Mouse (Mus musculus): ENCODE measurements around the gene Ddx25.

Gene Ddx25

DNA sequence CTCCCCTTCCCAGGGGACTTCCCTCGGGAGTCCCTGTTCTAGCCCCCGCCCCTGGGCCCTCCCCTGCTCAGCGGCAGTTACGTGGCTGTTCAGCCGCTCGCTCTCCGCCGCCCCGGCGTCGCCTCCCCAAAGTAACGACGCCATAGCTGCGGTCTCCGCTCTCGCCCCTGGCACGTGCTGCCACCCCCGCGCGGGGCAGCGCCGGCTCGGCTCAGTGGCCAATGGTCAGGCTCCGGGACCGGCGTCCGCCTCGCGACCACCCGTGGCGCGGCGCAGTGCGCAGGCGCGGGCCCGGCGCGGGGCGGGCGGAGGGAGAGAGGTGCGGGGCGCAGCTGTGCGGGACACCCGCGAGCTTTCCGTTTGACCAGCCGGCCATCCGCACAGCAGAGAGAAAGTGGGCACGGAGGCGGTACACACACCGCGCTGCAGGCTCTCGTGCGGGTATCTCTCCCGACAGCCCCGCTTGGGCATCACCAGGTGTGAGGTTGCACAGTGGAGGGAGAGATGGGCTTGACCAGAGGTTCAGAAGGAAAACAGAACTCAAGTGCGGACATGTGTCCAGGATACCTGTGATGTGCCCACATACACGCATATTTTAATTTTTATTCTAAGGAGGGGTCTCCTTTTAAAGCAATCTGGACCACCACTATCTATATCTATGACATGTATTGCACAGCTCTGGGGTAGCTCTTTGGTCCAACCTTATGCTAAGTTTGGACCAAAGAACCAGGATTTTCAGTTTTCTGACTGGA, at the start of gene Ddx25, which contains the start of gene Pus3:
Gene Ddx25 (minus strand): TSS at position 272 of the 752 bp plus-strand sequence.
Gene Pus3 (plus strand): TSS at position 339 of the 752 bp plus-strand sequence.
- no peak for DNase-seq (ENCODE audit: low spot score)

DNA sequence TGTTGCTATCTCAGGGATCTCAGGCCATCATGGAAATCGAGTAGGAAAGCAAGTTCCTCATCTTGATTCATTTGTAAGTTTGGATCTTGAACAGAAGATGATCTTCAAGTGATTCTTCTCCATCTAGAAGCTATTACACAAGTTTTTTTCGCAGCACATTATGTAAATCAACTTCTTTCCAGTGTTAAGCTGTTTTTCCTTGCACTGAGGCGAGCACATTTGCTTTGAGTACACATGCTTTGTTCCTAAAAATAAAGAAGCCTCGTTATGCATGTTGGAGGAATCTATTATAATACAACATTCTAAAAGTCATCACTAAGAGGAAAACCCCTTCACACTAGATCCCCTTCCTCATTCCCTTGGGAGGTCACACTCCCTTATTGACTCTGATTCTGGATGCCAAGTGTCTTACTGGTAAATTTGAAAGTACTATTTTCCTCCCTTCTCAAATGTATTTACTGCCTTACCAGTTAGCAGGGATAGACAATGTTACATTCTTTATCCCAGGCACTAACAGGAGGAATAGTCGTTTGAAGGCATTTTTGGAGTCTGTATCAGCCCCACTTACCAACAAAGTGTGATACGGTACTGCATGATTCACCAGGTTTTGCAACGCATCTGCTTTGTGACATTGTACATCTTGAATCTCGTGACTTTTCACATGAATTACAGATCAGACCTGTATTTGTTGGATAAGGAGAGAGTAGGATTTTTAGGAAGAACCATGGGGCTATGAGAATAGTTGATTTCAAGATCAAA, 49.5 kb upstream of the Ddx25 start:
- no peak for DNase-seq (ENCODE audit: low spot score)

GRCm38 (mm10) chr9:35592903-35593302, 34.6 kb upstream of the Ddx25 start:
- peak; percentile 27 for DNase-seq (ENCODE audit: low spot score)

GRCm38 (mm10) chr9:35587674-35588073, 29.3 kb upstream of the Ddx25 start:
- no peak for DNase-seq (ENCODE audit: low spot score)

GRCm38 (mm10) chr9:35574416-35574815, 16.1 kb upstream of the Ddx25 start:
- DNase-seq (ENCODE audit: low spot score): no peak

DNA sequence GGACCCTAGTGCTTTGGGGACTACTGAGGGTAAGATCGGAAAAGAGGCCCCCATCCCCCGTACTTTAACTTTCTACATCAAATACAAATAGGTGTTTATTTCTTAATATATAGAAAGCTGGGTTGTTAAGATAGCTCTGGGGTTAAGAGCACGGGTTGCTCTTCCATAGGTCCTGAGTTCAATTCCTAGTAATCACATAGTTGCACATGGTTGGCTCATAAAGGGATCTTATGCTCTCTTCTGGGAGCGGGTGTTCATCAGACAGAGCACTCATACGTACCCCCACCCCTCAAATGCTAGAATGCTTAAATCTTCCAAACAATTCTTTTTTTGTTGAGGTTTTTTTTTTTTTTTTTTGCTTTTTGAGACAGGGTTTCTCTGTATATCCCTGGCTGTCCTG, 12.3 kb upstream of the Ddx25 start:
- no peak for DNase-seq (ENCODE audit: low spot score)

GRCm38 (mm10) chr9:35569571-35570534, 11.5 kb upstream of the Ddx25 start, which contains the start of the genes Pate2 and Hyls1:
Gene Pate2, plus strand, starts transcription at chr9:35570284.
Gene Hyls1, minus strand, starts transcription at chr9:35570398.
- DNase-seq (ENCODE audit: low spot score): peak; percentile 82

DNA sequence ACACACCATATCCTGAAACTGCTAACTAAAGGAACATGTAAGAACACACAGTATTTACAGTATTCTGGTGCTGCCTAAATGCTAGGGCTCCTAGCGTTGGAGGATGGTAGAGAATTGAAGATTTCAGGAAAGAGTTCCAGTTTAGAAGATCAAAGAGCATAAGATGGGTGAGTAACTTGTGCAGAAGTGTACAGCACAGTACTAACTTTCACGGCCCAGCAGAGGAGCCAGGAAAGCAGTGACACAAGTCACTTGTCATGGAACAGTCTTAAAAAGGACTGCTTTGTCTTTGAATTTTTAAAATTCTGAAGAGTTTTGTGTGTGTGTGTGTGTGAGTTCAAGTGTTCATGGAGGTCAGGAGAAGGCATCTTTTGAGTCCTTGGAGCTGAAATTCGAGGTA, 9.7 kb upstream of the Ddx25 start:
- no peak for DNase-seq (ENCODE audit: low spot score)

GRCm38 (mm10) chr9:35564536-35565240, 6.4 kb upstream of the Ddx25 start:
- DNase-seq (ENCODE audit: low spot score): no peak

GRCm38 (mm10) chr9:35561583-35561982, 3.3 kb upstream of the Ddx25 start:
- no peak for DNase-seq (ENCODE audit: low spot score)

GRCm38 (mm10) chr9:35561076-35561475, 2.7 kb upstream of the Ddx25 start:
- no peak for DNase-seq (ENCODE audit: low spot score)

DNA sequence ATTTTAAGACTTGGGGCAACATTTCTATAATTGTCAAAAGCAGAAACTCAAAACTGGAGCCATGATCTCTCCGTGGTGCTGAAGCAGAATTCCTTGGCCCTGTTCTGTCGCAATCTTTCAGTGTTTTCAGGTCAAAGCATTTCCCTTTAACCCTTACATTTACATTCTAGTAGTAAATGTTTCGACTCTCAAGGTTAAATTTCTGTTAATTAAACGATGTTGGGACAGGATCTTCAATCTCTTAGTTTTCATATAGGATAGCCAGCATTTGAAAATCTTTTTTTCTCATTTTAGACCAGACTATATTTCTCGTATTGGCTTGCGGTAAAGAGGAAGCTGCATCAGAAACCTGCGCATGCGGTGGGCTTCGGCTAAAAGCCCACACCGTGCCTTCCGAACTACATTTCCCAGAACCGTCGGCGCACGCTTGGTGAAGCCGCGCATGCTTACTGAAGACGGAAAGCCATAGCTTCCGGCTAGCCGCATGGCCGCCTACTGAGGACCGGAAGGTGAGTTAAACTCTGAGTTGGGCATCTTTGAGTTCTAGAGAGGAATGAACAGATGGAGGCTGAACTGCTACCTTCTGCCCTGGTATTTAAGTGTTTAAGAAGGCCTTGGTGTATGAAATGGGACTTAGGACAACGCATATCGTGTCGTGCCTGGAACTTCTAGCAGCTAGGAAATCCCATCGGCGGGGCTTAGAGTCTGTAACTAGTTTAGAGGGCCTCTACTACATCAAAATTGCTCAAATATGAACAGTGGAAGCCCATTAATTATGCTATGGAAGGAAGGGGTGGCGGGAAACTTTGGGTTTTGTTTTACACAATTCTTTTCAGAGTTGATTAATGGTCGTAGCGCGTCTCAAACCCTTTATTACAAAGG, 922 bp upstream of the Ddx25 start:
- peak; percentile 64 for DNase-seq (ENCODE audit: low spot score)

- DNase-seq (ENCODE audit: low spot score): no peak
Measured at GRCm38 (mm10) chr9:35556494-35557102, 1.7 kb downstream of the Ddx25 start.

- no peak for DNase-seq (ENCODE audit: low spot score)
Measured at GRCm38 (mm10) chr9:35548455-35548854, 9.9 kb downstream of the Ddx25 start.

DNA sequence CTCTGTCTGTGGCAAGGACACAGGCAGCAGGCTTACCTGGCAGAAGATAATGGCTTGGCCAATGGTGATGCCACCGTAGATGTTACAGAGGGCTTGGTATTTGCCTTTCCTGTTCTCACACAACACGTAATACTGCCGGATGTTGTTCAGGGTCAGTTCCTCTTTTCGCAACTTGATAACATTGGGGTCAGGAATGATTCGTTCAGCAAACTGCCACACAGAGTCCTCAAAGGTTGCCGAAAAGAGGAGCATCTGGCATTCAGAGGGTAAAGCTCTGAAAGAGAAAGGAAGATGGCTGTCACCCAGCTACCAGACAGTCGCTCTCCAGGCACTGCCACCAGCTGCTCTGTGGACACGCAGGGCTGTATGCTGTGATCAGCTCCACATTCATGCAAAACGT, 11.6 kb downstream of the Ddx25 start:
- no peak for DNase-seq (ENCODE audit: low spot score)

GRCm38 (mm10) chr9:35545704-35546103, 12.6 kb downstream of the Ddx25 start:
- DNase-seq (ENCODE audit: low spot score): no peak

DNA sequence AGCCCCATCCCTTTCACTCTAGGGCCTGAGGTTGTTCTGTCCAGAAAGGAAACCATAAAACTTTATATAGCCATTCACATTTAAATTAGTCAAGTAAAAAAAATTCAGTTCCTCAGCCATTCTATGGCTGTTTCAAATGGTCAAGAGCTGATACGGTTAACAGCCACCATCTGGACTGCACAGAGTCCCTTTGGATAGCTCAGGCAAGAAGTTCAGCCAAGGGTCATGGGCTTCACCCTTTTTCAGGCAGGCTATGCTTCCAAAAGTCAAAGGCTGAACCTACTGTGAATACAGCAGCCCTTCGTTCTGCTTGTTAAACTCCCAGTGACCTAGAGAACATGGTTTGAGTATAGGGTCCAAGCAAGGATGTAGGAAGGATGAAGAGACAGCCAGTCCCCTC, 13.7 kb downstream of the Ddx25 start:
- no peak for DNase-seq (ENCODE audit: low spot score)

GRCm38 (mm10) chr9:35543099-35543860, 15.0 kb downstream of the Ddx25 start:
- no peak for DNase-seq (ENCODE audit: low spot score)

GRCm38 (mm10) chr9:35541941-35542340, 16.4 kb downstream of the Ddx25 start:
- DNase-seq (ENCODE audit: low spot score): no peak

All from layer of hippocampus, adult 9-10 months (tissue).